Mouse (Mus musculus) cortical plate, adult 2 months (tissue): Measurements from ENCODE around the gene Tubd1.

Experiments
- CTCF ChIP-seq: fragments of 200-500 bp; IDR thresholded peaks from 2 replicates; pipeline ENCODE4 v1.5.1; 2011; ENCODE audit warnings: mild to moderate bottlenecking, control low read depth, low read length; ENCODE audit not compliant: insufficient read depth; ENCODE audit errors: extremely low read depth
- POLR2A ChIP-seq: fragments of 200-500 bp; IDR thresholded peaks from 2 replicates; pipeline ENCODE4 v1.6.1; 2011; ENCODE audit warnings: mild to moderate bottlenecking, low read length, control low read depth; ENCODE audit not compliant: insufficient read depth; ENCODE audit errors: extremely low read depth

DNA sequence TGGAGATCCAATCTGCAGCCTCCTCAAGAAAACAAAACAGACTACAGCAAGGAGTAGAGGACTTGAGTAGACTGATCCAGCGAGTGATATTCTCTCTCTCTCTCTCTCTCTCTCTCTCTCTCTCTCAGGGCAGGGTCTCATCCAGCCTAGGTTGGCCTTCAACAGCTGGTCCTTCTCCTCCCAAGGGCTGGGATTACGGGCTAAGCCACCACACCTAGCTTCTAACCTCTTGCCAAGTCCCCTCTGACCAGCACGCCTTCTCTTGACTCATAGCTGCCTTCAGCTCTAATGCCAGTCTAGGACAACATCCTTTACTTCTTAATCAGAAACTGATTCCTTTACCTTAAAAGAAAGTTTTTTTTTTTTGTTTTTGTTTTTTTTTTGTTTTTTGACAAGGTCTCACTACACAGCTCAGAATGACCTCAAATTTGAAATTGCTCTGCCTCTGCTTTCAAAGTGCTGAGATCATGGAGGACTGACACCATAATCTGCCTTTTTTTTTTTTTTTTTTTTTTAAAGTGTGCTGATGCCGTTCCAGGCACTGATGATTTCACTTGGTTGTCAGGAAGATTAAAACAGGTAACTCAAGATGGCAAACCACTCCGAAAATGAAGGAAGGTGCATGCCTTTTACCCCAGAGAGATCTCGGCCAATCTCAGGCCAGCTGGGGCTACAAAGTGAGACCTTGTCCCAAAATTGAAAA is 33.5 kb downstream of the Tubd1 start:
- TF ChIP-seq POLR2A (no peak), CTCF (no peak)
